Mouse (Mus musculus) midbrain, embryonic 15.5 days (tissue): ENCODE measurements around the gene Rreb1. TPM values are rescaled to one million over a fixed set of nuclear protein-coding genes. Genes with fewer than 3 reads are reported as not detected.

Experiments used
- ATAC-seq: fragments of 200-750 bp; cut with Nextera tagmentation; replicated peaks from 2 replicates; pipeline ENCODE4 v1.8.0; 2017; ENCODE audit warnings: moderate TSS enrichment
- H3K27ac ChIP-seq: fragments of 300-500 bp; sonication (generic); 2 replicates; pipeline ENCODE4 v1.5.1; 2015; ENCODE audit warnings: mild to moderate bottlenecking, inconsistent platforms
- H3K27me3 ChIP-seq: fragments of 300-500 bp; sonication (generic); replicated peaks from 2 replicates; pipeline ENCODE4 v1.6.1; 2015; ENCODE audit warnings: inconsistent platforms
- H3K36me3 ChIP-seq: fragments of 300-500 bp; sonication (generic); replicated peaks from 2 replicates; pipeline ENCODE4 v1.6.1; 2015; ENCODE audit warnings: inconsistent platforms
- H3K4me1 ChIP-seq: fragments of 300-500 bp; sonication (generic); 2 replicates; pipeline ENCODE4 v1.6.1; 2015; ENCODE audit warnings: inconsistent platforms
- H3K4me2 ChIP-seq: fragments of 300-500 bp; sonication (generic); 2 replicates; pipeline ENCODE4 v1.6.1; 2015; ENCODE audit warnings: inconsistent platforms, mild to moderate bottlenecking, moderate library complexity
- H3K4me3 ChIP-seq: fragments of 300-500 bp; sonication (generic); 2 replicates; pipeline ENCODE4 v1.5.1; 2015; ENCODE audit warnings: mild to moderate bottlenecking, inconsistent platforms
- H3K9ac ChIP-seq: fragments of 300-500 bp; sonication (generic); 2 replicates; pipeline ENCODE4 v1.6.1; 2015; ENCODE audit warnings: mild to moderate bottlenecking, inconsistent platforms
- H3K9me3 ChIP-seq: fragments of 300-500 bp; sonication (generic); 2 replicates; pipeline ENCODE4 v1.6.1; 2016; ENCODE audit warnings: inconsistent platforms
- WGBS: fragments of 180-500 bp; shearing (Covaris S2); methylation state at CpG from one replicate; pipeline ENCODE4 v1.1.7; 2015; ENCODE audit warnings: mixed read lengths; 5-methylcytosine and 5-hydroxymethylcytosine counted together
- polyA plus RNA-seq: library from polyadenylated mRNA; unstranded; fragments of >200 nt; fragmentation: Nextera tagmentation; extraction: Ambion mirVana; gene quantifications from 2 replicates; pipeline ENCODE4 v1.2.1, GENCODE M21; 2015

Gene Rreb1
- polyA plus RNA-seq, 1 experiment from 2014 or later, result 3.9 TPM

DNA sequence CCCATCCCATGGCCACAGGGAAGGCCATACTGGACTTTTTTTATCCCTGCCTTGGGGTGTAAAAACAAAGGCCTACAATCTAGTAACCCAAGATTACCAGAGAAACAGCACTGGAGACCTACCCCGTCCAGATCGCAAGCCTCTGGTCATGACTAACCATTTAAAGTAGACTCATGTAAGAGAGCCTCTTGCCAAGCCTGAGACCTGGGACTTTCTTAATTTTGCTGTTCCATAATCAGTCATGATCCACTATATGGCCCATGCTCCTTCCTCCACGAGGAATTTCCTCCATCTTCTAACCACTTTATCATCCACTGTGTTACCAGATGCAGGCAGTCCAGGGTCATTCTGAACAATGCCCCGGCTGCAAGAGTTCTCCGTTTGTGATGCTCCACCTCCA, 98.2 kb downstream of the Rreb1 start:
- Histone ChIP-seq H3K4me1 (no peaks in the 10 kb centered on the region), H3K4me3 (no peak overlapping the region), H3K9me3 (no peaks in the 10 kb centered on the region), H3K27me3 (no peaks in the 10 kb centered on the region), H3K9ac (no peak overlapping the region), H3K27ac (no peak overlapping the region), H3K36me3 (no peaks in the 10 kb centered on the region), H3K4me2 (no peak overlapping the region)
- WGBS, result 80% methylated on average over 5 of the region's 5 CpGs
- ATAC-seq, result no peak

DNA sequence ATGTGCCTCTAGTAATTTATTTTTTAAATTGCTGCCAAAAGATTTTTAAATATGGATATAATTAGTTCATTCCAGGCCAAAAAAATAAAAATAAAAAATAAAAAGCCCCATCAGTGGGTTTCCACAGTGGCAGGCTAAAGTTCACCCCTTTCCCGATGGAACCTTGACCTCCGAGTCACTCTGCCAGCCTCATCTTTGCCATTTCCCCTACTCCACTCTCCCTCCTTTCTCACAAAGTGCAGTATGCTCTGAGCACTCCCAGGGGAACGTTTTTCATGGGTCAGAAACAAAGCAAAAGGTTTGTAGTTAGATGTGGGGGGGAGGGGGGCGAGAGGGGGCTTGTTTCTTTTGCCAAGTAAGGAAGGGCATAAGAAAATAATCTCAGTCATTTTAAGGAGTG, 98.6 kb downstream of the Rreb1 start:
- 63% methylated on average over 4 of the region's 4 CpGs for WGBS

GRCm38 (mm10) chr13:37877241-37877640, 99.0 kb downstream of the Rreb1 start:
- WGBS, result 83% methylated on average over 3 of the region's 3 CpGs
- H3K36me3 ChIP-seq, result no peaks in the 10 kb centered on the region
- no peak overlapping the region for H3K9ac ChIP-seq
- no peaks in the 10 kb centered on the region for H3K4me1 ChIP-seq
- H3K4me3 ChIP-seq, result no peak overlapping the region
- no peak for ATAC-seq
- H3K27ac ChIP-seq, result no peak overlapping the region
- H3K4me2 ChIP-seq, result no peak overlapping the region
- no peaks in the 10 kb centered on the region for H3K9me3 ChIP-seq
- no peaks in the 10 kb centered on the region for H3K27me3 ChIP-seq

More for the DNA sequence above, 98.6 kb downstream of the Rreb1 start:
- Histone ChIP-seq H3K4me3 (no peak overlapping the region), H3K36me3 (no peaks in the 10 kb centered on the region), H3K9ac (no peak overlapping the region), H3K9me3 (no peaks in the 10 kb centered on the region), H3K27ac (no peak overlapping the region), H3K4me1 (no peaks in the 10 kb centered on the region), H3K27me3 (no peaks in the 10 kb centered on the region), H3K4me2 (no peak overlapping the region)
- no peak for ATAC-seq

- no peak for ATAC-seq
- no peak overlapping the region for H3K4me3 ChIP-seq
- no peaks in the 10 kb centered on the region for H3K27me3 ChIP-seq
- H3K9me3 ChIP-seq, result no peaks in the 10 kb centered on the region
- WGBS, result 92% methylated on average over 2 of the region's 2 CpGs
- H3K27ac ChIP-seq, result no peak overlapping the region
- no peaks in the 10 kb centered on the region for H3K4me1 ChIP-seq
- H3K9ac ChIP-seq, result no peak overlapping the region
- no peak overlapping the region for H3K4me2 ChIP-seq
- H3K36me3 ChIP-seq, result no peaks in the 10 kb centered on the region
Observed at GRCm38 (mm10) chr13:37878918-37879331, 100.7 kb downstream of the Rreb1 start.

DNA sequence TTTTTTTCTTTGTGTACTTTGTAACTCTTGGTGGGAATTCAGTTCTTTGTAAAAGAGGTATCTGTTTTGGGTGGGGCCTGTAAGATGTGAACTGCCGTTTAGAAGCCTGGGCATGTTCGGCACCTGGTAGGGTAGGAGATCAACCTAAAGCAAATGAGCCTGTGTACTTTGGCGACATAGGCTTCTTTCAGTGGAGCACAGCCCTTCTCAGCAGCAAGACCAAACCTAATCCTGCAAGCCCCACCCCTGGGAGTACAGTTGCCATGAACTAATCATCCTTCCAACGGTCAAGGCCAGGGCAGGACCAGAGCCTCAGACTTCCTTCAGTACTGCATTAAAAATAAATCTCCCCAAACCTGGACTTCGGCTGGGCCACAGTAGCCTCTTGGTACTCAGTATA, 101.4 kb downstream of the Rreb1 start:
- no peak overlapping the region for H3K27ac ChIP-seq
- H3K36me3 ChIP-seq, result no peaks in the 10 kb centered on the region
- H3K4me1 ChIP-seq, result no peaks in the 10 kb centered on the region
- H3K27me3 ChIP-seq, result no peaks in the 10 kb centered on the region
- no peak overlapping the region for H3K4me3 ChIP-seq
- 65% methylated on average over 5 of the region's 5 CpGs for WGBS
- ATAC-seq, result no peak
- no peak overlapping the region for H3K4me2 ChIP-seq
- no peak overlapping the region for H3K9ac ChIP-seq
- H3K9me3 ChIP-seq, result no peaks in the 10 kb centered on the region

- no peak overlapping the region for H3K27ac ChIP-seq
- no peaks in the 10 kb centered on the region for H3K9me3 ChIP-seq
- 55% methylated on average over 1 of the region's 1 CpGs for WGBS
- no peak overlapping the region for H3K4me3 ChIP-seq
- H3K4me2 ChIP-seq, result no peak overlapping the region
- no peaks in the 10 kb centered on the region for H3K4me1 ChIP-seq
- H3K9ac ChIP-seq, result no peak overlapping the region
- H3K36me3 ChIP-seq, result no peaks in the 10 kb centered on the region
- H3K27me3 ChIP-seq, result no peaks in the 10 kb centered on the region
- no peak for ATAC-seq
Observed at GRCm38 (mm10) chr13:37880035-37880434, 101.8 kb downstream of the Rreb1 start.

- no peaks in the 10 kb centered on the region for H3K4me1 ChIP-seq
- H3K27ac ChIP-seq, result no peak overlapping the region
- no peak overlapping the region for H3K4me2 ChIP-seq
- no peak overlapping the region for H3K9ac ChIP-seq
- H3K9me3 ChIP-seq, result no peaks in the 10 kb centered on the region
- no peak overlapping the region for H3K4me3 ChIP-seq
- no peak for ATAC-seq
- WGBS, result 83% methylated on average over 9 of the region's 9 CpGs
- H3K27me3 ChIP-seq, result no peaks in the 10 kb centered on the region
- H3K36me3 ChIP-seq, result no peaks in the 10 kb centered on the region
Observed at GRCm38 (mm10) chr13:37880581-37881130, 102.5 kb downstream of the Rreb1 start.

- H3K4me1 ChIP-seq, result no peaks in the 10 kb centered on the region
Observed at GRCm38 (mm10) chr13:37882521-37882920, 104.3 kb downstream of the Rreb1 start.

DNA sequence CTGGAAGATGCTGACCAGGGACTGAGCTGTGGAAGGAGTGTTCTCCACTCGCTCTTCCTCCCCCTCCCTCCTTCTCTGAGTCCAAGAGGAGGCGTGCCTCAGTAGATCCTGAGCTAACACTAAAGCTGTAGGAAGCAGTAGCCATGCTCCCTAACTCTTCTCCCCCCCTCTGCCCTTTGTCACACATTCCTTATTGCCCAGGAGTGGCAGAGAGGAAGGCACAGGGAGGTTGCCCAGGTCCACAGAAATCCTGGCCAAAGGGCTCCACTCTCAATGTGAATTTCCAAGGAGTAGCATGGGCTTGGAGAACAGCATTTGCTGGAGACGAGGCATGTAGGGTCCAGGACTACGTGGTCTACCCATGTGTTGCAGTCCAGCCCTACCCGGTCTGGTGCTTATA, 104.8 kb downstream of the Rreb1 start:
- H3K4me1 ChIP-seq, result no peaks in the 10 kb centered on the region
- no peak overlapping the region for H3K27ac ChIP-seq
- WGBS, result 93% methylated on average over 5 of the region's 5 CpGs
- H3K4me3 ChIP-seq, result no peak overlapping the region
- no peaks in the 10 kb centered on the region for H3K27me3 ChIP-seq
- no peak overlapping the region for H3K9ac ChIP-seq
- H3K36me3 ChIP-seq, result no peaks in the 10 kb centered on the region
- no peak overlapping the region for H3K4me2 ChIP-seq
- ATAC-seq, result no peak
- H3K9me3 ChIP-seq, result no peaks in the 10 kb centered on the region

More at GRCm38 (mm10) chr13:37882521-37882920, 104.3 kb downstream of the Rreb1 start:
- Histone ChIP-seq H3K27me3 (no peaks in the 10 kb centered on the region), H3K9me3 (no peaks in the 10 kb centered on the region), H3K36me3 (no peaks in the 10 kb centered on the region), H3K9ac (no peak overlapping the region), H3K4me3 (no peak overlapping the region), H3K27ac (no peak overlapping the region), H3K4me2 (no peak overlapping the region)
- ATAC-seq, result no peak
- WGBS, result 93% methylated on average over 8 of the region's 8 CpGs

- Histone ChIP-seq H3K4me2 (no peak overlapping the region), H3K27ac (no peak overlapping the region), H3K4me3 (no peak overlapping the region), H3K36me3 (no peaks in the 10 kb centered on the region), H3K9ac (no peak overlapping the region), H3K4me1 (no peaks in the 10 kb centered on the region), H3K27me3 (no peaks in the 10 kb centered on the region), H3K9me3 (no peaks in the 10 kb centered on the region)
- WGBS, result 84% methylated on average over 2 of the region's 2 CpGs
- ATAC-seq, result no peak
Observed at GRCm38 (mm10) chr13:37885392-37885791, 107.2 kb downstream of the Rreb1 start.

GRCm38 (mm10) chr13:37886024-37886423, 107.8 kb downstream of the Rreb1 start:
- Histone ChIP-seq H3K9ac (no peak overlapping the region), H3K27ac (no peak overlapping the region), H3K4me2 (no peak overlapping the region), H3K9me3 (no peaks in the 10 kb centered on the region), H3K4me3 (no peak overlapping the region), H3K27me3 (no peaks in the 10 kb centered on the region), H3K36me3 (no peaks in the 10 kb centered on the region), H3K4me1 (no peaks in the 10 kb centered on the region)
- ATAC-seq, result no peak
- 90% methylated on average over 6 of the region's 6 CpGs for WGBS

DNA sequence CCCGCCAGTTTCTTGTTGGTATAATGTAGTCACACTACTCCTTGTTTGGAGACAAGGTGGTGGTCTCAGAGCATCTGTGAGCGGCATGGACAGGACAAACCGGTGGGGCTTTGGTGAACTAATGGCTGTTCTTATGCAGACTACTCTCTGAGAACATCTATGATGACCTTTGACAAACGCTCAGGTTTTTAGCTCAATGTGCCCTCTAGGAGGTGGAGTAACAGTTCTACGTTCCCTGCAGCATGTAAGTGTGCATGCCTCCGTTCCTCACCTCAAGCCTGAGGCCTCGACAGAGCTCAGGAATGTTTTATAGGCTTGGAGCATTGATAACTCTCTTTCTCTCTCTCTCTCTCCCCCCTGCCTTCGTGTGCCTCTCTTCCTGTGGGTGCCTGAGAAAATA, 116.6 kb downstream of the Rreb1 start:
- Histone ChIP-seq H3K27ac (no peak overlapping the region), H3K27me3 (no peaks in the 10 kb centered on the region), H3K9ac (no peak overlapping the region), H3K9me3 (no peaks in the 10 kb centered on the region), H3K36me3 (no peaks in the 10 kb centered on the region), H3K4me3 (no peak overlapping the region), H3K4me2 (no peak overlapping the region), H3K4me1 (no peaks in the 10 kb centered on the region)
- no peak for ATAC-seq
- WGBS, result 83% methylated on average over 8 of the region's 8 CpGs

DNA sequence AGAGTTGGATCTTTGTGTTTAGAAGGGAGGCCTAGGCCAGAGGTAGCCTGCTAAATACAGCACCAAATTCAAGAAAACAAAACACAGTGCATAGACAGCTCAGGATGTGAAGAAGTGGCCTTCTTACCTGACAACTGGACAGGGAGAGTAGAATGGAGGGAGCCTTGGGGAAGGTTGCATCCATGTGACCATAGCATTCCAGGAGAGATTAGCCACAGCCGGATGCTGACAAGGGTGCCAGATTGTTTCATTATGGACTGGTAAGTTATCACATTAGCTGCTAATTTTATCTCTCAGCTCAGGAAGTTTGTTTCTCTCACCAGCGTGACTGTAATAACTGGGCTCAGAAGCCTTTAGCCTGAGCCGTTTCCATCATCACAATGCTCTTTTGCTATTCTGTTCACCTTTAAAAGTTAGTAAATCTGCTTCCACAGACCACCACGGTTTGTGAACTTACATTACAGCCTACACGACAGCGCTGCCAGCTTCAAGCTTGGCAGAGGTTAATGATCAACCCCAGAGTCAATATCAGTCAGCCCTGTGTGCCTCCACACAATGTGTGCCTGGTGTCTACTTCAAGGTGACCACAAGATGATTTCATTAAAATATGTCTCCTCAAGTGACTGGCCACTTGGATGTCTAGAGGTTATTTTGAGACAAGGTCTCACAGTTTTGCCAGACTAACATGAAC, 117.5 kb downstream of the Rreb1 start:
- Histone ChIP-seq H3K36me3 (no peaks in the 10 kb centered on the region), H3K4me2 (no peak overlapping the region), H3K9ac (no peak overlapping the region), H3K27ac (no peak overlapping the region), H3K9me3 (no peaks in the 10 kb centered on the region), H3K4me1 (no peaks in the 10 kb centered on the region), H3K27me3 (no peaks in the 10 kb centered on the region), H3K4me3 (no peak overlapping the region)
- WGBS, result 85% methylated on average over 6 of the region's 6 CpGs
- no peak for ATAC-seq
